Mouse (Mus musculus) neural tube, embryonic 11.5 days (tissue): ENCODE data around the gene Gm9844. TPM values are rescaled to one million over a fixed set of nuclear protein-coding genes. Genes with fewer than 3 reads are reported as not detected.
"Not testable (repeated sequence)": the region's sequence is repeated elsewhere in the genome, so short reads cannot be mapped to it uniquely, and the experiment has no call there.

ENCODE experiments used
- ATAC-seq: fragments of 200-750 bp; cut with Nextera tagmentation; 2 replicates; pipeline ENCODE4 v1.8.0; 2017; ENCODE audit warnings: moderate number of reproducible peaks, mild to moderate bottlenecking, moderate TSS enrichment, moderate library complexity; ENCODE audit not compliant: insufficient read depth, low FRiP score, low TSS enrichment
- DNase-seq: peaks from one replicate; pipeline ENCODE4 v3.0.0-alpha.2; 2015; ENCODE audit warnings: low spot score
- H3K27ac ChIP-seq: fragments of 300-500 bp; sonication (generic); 2 replicates; pipeline ENCODE4 v1.5.1; 2014; ENCODE audit warnings: low read depth, mild to moderate bottlenecking, low read length
- H3K27me3 ChIP-seq: fragments of 300-500 bp; sonication (generic); 2 replicates; pipeline ENCODE4 v1.6.1; 2014; ENCODE audit warnings: mild to moderate bottlenecking, low read length, mixed read lengths; ENCODE audit not compliant: control insufficient read depth, insufficient read depth
- H3K36me3 ChIP-seq: fragments of 300-500 bp; sonication (generic); 2 replicates; pipeline ENCODE4 v1.6.1; 2014; ENCODE audit warnings: mild to moderate bottlenecking, low read length, moderate library complexity, mixed read lengths; ENCODE audit not compliant: control insufficient read depth, insufficient read depth
- H3K4me1 ChIP-seq: fragments of 300-500 bp; sonication (generic); 2 replicates; pipeline ENCODE4 v1.6.1; 2014; ENCODE audit warnings: low read length, mixed read lengths; ENCODE audit not compliant: control insufficient read depth, insufficient read depth
- H3K4me2 ChIP-seq: fragments of 300-500 bp; sonication (generic); 2 replicates; pipeline ENCODE4 v1.6.1; 2014; ENCODE audit warnings: low read depth, mild to moderate bottlenecking, moderate library complexity
- H3K4me3 ChIP-seq: fragments of 300-500 bp; sonication (generic); 2 replicates; pipeline ENCODE4 v1.5.1; 2014; ENCODE audit warnings: low read depth, low read length
- H3K9ac ChIP-seq: fragments of 300-500 bp; sonication (generic); 2 replicates; pipeline ENCODE4 v1.6.1; 2014; ENCODE audit warnings: mild to moderate bottlenecking, low read length
- H3K9me3 ChIP-seq: fragments of 300-500 bp; sonication (generic); 2 replicates; pipeline ENCODE4 v1.6.1; 2016; ENCODE audit warnings: low read length; ENCODE audit not compliant: control insufficient read depth
- WGBS: fragments of 180-500 bp; shearing (Covaris S2); extraction: QIAGEN DNeasy Blood & Tissue Kit; methylation state at CpG from one replicate; pipeline ENCODE4 v1.1.7; 2014; 5-methylcytosine and 5-hydroxymethylcytosine counted together
- polyA plus RNA-seq: library from polyadenylated mRNA; unstranded; fragments of >200 nt; fragmentation: Nextera tagmentation; extraction: Ambion mirVana; gene quantifications from 2 replicates; pipeline ENCODE4 v1.2.1, GENCODE M21; 2014

The Gm9844 gene
- 21.0 and 23.9 TPM in 2 replicates for polyA plus RNA-seq

DNA sequence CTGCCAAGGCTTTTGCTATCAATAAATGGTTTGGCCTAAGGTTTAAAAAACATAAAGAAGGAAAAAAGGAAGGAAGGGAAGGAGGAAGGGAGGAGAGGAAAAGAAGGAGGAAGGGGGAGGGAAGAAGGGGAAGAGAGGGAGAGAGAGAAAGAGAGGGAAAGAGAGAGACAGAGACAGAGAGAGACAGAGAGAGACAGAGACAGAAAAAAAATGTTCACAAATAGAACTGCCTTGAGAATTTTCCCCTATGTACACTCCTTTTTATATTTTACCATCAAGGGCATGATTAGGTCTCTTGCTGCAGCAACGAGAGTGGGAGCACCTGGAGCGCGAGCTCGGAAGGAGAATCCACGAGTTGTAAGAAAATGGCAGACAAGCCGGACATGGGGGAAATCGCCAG, at the start of gene Gm9844:
Gene Gm9844 (plus strand): TSS at position 301 of the 400 bp plus-strand sequence.
- WGBS, result 93% methylated on average over 7 of the region's 7 CpGs
- no peak for ATAC-seq
- no peak within 1 kb of the TSS for H3K4me3 ChIP-seq
- no peak within 1 kb of the TSS for H3K9ac ChIP-seq
- H3K27me3 ChIP-seq, result no peaks in the 10 kb centered on the region
- no peak within 1 kb of the TSS for H3K27ac ChIP-seq
- H3K4me2 ChIP-seq, result no peak within 1 kb of the TSS
- no peaks in the 10 kb centered on the region for H3K36me3 ChIP-seq
- H3K4me1 ChIP-seq, result no peaks in the 10 kb centered on the region
- DNase-seq, result no peak
- no peaks in the 10 kb centered on the region for H3K9me3 ChIP-seq

DNA sequence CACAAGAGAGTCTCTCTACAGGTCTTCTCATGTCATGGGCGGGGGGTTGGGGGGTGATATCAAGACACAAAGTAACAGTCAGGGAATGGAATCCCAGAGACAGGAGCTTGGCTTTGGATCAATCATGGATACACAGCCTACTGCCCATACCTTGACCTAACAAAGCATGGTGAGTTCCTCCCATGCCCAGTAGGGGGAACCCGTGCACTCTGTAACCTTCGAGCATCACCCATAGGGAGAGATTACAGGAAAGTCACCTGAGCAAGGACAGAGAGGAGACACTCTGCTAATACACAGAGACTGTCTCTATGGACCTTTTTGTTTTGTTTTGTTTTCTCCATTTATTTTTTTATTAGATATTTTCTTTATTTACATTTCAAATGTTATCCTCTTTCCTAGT, 44.5 kb upstream of the Gm9844 start:
- DNase-seq, result peak; percentile 76
- no peak overlapping the region for H3K27ac ChIP-seq

DNA sequence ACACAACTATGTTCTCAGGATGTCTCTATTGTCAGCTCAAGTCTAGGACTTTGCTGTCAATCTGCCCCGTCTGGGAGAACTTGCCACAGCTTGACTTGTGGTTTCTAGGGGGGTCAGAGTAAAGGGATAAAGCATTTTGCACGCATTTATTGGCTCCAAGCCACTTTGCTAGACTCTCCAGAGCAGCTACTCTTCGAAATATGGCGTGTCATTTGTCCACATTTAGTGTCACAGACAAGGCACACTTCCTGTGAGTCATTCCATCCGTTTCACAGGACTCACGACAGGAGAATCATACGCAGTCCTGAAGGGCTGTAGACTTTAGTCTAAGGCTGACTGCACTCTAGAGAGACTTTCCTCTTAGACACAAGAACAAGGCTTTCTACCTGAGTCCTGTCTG, 37.6 kb upstream of the Gm9844 start:
- Histone ChIP-seq H3K9ac (no peak overlapping the region), H3K9me3 (no peaks in the 10 kb centered on the region), H3K4me2 (no peak overlapping the region), H3K27me3 (no peaks in the 10 kb centered on the region), H3K27ac (no peak overlapping the region), H3K4me1 (no peaks in the 10 kb centered on the region), H3K36me3 (no peaks in the 10 kb centered on the region), H3K4me3 (no peak overlapping the region)
- no peak for DNase-seq
- WGBS, result 81% methylated on average over 7 of the region's 7 CpGs
- ATAC-seq, result no peak

More for the DNA sequence above, 44.5 kb upstream of the Gm9844 start:
- no peak overlapping the region for H3K4me3 ChIP-seq
- no peaks in the 10 kb centered on the region for H3K36me3 ChIP-seq
- H3K9ac ChIP-seq, result no peak overlapping the region
- no peaks in the 10 kb centered on the region for H3K9me3 ChIP-seq
- H3K27me3 ChIP-seq, result no peaks in the 10 kb centered on the region
- WGBS, result 7% methylated on average over 3 of the region's 3 CpGs
- ATAC-seq, result peak; percentile 58; the same call in 1 of the 2 replicates
- H3K4me1 ChIP-seq, result no peaks in the 10 kb centered on the region
- no peak overlapping the region for H3K4me2 ChIP-seq

DNA sequence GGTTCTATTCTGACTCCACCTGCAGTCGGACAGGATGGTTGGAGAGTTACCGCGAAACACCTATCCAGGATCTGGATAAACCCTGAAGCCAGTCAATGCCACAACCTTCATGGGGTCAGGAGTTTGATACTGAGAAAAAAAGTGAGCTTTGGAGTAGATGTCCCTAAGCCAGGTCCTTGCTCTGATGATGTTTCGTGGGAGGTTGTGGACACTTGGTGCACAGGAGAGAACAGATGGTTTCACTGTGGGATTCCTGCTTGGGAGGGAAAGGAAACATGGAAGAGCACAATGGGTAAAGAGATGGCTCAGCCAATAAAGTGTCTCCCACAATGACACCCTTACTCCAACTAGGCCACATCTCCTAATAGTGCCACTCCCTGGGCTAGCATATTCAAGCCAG, 34.8 kb upstream of the Gm9844 start:
- Histone ChIP-seq H3K9me3 (no peaks in the 10 kb centered on the region), H3K27me3 (no peaks in the 10 kb centered on the region), H3K4me1 (no peaks in the 10 kb centered on the region), H3K27ac (no peak overlapping the region), H3K36me3 (no peaks in the 10 kb centered on the region), H3K9ac (no peak overlapping the region), H3K4me2 (no peak overlapping the region), H3K4me3 (no peak overlapping the region)
- 90% methylated on average over 4 of the region's 4 CpGs for WGBS
- no peak for ATAC-seq
- no peak for DNase-seq

DNA sequence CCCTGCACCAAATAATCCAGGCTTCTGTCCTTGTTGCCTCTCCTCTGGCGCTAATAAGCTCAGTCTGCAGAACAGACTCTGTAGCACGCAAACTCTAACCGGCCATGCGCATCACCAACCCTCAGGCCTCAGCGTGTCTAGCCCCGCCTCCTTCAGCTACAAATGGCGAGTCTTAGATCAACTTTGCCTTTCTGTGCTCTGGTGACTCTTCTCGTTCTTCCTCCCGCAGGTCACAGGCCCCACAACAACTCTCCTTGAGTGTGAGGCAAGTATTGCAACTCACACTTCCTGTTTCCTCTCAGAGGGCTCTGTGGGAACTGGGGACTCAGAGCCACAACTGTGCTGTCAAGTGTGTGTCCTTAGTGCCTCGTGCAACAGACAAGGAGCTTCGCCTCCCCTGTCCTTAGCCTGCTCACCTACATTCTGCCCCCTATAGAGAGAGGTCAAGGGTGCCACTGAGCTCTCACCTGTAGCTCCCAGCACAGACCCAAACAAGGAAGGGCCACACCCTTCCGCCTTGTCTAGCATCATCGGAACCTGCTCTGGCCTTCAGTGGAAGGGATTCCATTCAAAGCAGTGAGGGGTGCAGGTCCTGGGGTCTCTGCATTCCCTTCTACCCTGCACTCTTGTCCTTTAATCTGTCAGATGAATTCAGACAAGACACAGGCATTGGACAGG, 23.1 kb upstream of the Gm9844 start:
- DNase-seq, H3K4me3 ChIP-seq, H3K27me3 ChIP-seq, H3K27ac ChIP-seq, ATAC-seq, H3K36me3 ChIP-seq, H3K9me3 ChIP-seq, H3K4me1 ChIP-seq, H3K4me2 ChIP-seq, H3K9ac ChIP-seq: not testable (repeated sequence)
- 73% methylated on average over 11 of the region's 13 CpGs for WGBS

DNA sequence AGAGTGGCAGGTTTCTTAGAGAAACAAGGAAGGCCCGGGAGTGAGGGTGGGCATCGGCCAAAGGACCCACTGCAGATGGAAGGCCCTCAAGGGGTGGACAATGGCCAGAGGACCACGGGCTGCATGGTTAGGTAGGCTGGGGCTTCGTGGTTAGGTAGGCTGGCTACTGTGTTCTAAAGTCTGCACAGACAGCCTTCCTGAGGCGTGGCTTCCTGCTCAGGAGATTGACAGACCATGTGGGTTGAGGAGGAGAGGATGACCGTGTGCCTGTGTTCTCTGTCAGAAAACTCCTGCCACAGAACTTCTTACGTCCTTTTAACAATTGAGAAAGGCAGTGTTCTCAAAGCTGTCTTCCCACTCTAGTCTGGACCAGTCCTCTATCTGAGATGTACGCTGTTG, 22.6 kb upstream of the Gm9844 start:
- WGBS, result 89% methylated on average over 8 of the region's 8 CpGs
- no peak overlapping the region for H3K9ac ChIP-seq
- no peaks in the 10 kb centered on the region for H3K36me3 ChIP-seq
- H3K4me3 ChIP-seq, result no peak overlapping the region
- H3K27ac ChIP-seq, result no peak overlapping the region
- no peaks in the 10 kb centered on the region for H3K4me1 ChIP-seq
- H3K4me2 ChIP-seq, result no peak overlapping the region
- ATAC-seq (no peak), DNase-seq (no peak)
- no peaks in the 10 kb centered on the region for H3K27me3 ChIP-seq
- H3K9me3 ChIP-seq, result no peaks in the 10 kb centered on the region

DNA sequence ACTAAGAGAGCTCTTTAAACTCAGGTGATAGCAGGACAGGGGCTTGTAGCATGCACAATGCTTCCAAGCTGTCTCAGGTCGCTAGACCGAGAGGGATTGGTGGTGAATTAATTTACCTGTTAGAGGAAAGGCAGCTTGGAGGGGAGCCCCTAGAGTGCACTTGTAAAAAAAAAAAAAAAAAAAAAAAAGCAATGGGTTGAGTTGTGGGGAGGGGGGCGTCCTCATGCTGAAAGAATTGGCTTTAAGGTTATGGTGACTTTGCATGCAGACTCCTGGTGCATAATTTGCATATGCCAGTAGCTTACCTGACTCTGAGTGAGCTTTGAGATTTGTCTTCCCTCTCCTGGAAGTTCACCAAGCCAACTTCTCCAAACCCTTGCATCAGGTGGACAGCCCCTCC, 21.7 kb upstream of the Gm9844 start:
- DNase-seq (no peak), ATAC-seq (no peak)
- H3K27ac ChIP-seq, result no peak overlapping the region
- H3K36me3 ChIP-seq, result no peaks in the 10 kb centered on the region
- no peaks in the 10 kb centered on the region for H3K27me3 ChIP-seq
- H3K9ac ChIP-seq, result no peak overlapping the region
- H3K4me2 ChIP-seq, result no peak overlapping the region
- no peaks in the 10 kb centered on the region for H3K9me3 ChIP-seq
- no peak overlapping the region for H3K4me3 ChIP-seq
- H3K4me1 ChIP-seq, result no peaks in the 10 kb centered on the region
- whole genome bisulfite sequencing, result 65% methylated on average over 3 of the region's 3 CpGs

DNA sequence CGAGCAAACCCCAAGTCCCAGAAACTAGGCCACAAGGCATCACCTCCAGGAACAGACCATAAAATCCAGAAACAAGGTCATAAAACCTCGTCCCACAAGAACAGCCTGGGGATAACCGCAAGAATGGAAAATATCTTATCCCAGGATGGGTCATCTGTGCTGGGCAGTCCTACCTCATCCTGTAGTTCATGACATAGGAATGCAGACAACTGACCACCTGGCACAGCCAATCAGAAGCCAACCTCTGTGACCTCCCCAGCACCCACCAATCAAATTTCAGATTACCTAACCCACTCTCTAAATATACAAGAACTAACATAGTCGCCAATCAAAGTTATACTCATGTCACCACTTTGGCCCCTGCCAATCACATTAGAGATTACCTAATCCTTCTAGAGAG, 21.0 kb upstream of the Gm9844 start:
- DNase-seq, result no peak
- Histone ChIP-seq H3K9ac (no peak overlapping the region), H3K9me3 (no peaks in the 10 kb centered on the region), H3K4me2 (no peak overlapping the region), H3K36me3 (no peaks in the 10 kb centered on the region), H3K4me3 (no peak overlapping the region), H3K27me3 (no peaks in the 10 kb centered on the region), H3K4me1 (no peaks in the 10 kb centered on the region), H3K27ac (no peak overlapping the region)
- WGBS, result 70% methylated on average over 4 of the region's 4 CpGs
- no peak for ATAC-seq

DNA sequence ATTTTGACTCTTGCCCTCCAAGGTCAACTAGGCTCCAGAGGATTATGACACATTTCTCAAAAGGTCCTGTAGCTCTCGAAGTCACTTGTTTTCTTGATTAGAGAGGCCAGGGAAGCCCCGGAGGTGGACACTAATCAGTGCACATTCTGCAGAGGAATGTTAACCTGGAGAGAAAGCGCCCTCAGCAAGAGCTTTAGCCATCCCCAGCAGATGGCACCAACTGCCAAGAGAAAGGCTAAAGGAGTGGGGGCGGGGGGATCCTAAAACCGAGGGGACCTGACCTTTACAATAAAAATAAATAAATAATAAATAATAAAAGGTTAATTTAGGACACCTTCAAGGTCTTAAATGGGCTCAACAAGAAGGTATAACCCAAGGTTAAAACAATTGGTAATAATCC, 17.9 kb upstream of the Gm9844 start:
- no peak overlapping the region for H3K27ac ChIP-seq
- no peak overlapping the region for H3K4me2 ChIP-seq
- H3K4me1 ChIP-seq, result no peaks in the 10 kb centered on the region
- no peaks in the 10 kb centered on the region for H3K9me3 ChIP-seq
- no peak for ATAC-seq
- H3K27me3 ChIP-seq, result no peaks in the 10 kb centered on the region
- 47% methylated on average over 5 of the region's 5 CpGs for WGBS
- no peak for DNase-seq
- H3K9ac ChIP-seq, result no peak overlapping the region
- H3K4me3 ChIP-seq, result no peak overlapping the region
- H3K36me3 ChIP-seq, result no peaks in the 10 kb centered on the region
